Mouse (Mus musculus): Measurements from ENCODE around the gene Zfp488.

The Zfp488 gene

DNA sequence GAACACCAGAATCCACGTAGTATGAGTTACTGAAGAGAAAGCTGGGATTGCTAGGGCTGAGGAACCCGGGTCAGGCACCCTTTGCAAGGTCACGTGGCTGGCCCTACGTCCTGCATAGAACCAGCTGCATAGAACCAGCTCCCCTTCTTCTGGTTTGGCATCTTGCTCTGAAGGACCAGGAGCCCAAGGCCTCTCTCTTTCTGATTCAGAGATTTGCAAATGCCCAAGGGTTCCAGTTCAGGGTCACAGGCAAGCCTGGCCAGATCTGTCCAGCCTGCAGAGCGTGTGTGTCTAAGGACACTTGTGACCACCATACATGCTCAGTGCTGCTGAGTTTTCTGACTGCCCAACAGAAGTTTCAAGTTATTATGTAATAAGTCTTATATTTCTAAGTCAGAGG is 36.3 kb downstream of the Zfp488 start:
- no peak for DNase-seq

DNA sequence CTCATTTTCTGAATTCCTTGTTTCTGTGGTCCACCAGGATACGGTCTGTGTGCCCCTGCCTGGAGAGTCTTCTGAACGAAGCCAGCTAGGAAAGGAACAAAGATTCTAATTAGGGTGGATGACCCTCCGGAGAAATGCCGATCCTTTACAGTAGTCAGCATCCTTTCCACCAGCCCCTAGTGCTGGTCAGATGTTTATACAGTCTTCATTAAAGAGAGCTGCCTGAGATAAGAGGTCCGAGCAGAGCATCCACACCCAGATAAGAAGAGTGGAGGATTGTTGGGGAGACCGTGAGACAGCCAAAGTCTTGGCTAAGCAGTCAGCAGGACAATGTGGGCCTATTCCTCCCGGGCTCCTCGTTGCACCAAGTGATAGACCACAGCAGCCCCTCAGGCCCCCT is 37.8 kb downstream of the Zfp488 start, which contains the start of gene Gdf2:
Gene Gdf2 (plus strand): TSS at position 301 of the 400 bp plus-strand sequence.
- no peak for DNase-seq

DNA sequence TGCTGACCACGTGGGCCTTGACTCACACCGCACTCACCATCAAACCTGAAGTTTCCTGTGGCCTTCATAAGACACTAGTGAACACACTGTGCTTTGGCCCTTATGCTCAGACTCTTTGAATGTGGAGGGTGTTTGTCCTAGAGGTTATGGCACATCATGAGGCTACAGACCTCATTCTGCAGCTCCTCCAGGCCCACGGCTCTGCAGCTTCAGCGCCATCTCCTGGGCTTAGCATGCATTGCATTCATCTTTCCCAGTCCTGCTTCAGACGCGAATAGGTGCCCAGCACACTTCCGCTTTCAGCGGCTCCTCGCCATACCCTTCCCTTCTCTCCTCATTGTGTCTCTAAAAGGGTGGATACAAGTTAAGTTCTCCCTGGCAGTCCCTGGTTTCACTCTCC is 39.4 kb downstream of the Zfp488 start:
- peak; percentile 63 for DNase-seq

DNA sequence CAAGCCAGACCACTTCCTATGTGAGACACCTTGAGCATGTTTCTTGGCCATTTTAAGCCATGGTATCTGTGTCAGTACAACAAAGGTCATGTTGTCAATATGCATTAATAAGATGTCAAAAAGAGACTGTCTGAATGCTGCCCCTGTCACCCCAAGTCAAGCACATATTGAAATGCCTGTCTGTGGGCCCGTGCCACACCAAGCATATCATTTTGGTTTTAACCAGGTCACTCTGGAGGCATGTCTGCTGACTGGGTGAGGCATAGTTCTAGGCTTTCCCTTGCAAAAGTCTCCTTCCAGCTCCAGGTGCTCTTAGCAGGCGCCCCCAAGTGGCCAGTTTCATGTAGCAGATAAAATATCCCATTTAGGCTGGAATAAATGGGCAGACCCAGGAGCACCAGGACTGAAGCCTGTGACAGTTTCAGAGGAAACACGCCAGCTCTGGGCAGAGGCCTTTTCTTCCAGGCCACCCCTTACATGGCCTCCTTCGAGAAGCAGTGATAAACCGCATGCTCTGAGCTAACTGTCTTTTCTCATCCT is 44.7 kb downstream of the Zfp488 start:
- DNase-seq: peak; percentile 47

DNA sequence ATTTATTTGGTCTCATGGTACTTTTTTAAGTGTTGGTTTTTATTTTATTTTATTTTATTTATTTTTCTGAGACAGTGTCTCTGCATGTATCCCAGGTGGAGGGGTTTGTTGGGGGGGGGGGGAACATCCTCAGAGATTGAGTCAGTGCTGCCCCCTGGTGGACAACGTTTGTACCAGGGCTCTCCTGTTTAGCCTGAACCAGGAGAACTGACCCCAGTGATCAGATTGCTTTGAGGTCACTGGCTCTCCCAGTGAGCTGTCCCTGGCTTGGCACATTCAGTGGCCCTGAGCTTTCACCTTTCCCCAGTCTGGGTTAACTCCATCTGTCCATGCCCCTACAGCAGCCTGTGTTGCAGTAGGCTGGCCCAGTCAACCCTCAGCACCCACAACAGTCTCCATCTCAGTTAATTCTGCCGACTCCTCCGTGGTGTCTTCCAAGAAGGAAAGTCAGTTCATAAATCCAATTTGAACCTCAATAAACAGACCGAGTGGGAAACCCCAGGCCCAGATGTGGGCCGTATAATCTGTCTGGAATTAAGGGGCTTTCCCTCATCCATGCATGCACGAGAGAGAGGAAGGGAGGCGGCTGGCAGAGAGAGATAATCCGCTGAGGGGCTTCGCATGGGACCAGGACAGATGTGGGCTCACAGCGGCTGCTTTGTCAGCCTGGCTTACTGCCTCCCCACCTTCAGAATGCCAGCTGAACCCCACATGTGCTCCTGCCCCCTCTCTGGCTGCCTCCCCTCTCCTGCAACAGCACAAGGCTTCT is 45.4 kb downstream of the Zfp488 start:
- DNase-seq: no peak

DNA sequence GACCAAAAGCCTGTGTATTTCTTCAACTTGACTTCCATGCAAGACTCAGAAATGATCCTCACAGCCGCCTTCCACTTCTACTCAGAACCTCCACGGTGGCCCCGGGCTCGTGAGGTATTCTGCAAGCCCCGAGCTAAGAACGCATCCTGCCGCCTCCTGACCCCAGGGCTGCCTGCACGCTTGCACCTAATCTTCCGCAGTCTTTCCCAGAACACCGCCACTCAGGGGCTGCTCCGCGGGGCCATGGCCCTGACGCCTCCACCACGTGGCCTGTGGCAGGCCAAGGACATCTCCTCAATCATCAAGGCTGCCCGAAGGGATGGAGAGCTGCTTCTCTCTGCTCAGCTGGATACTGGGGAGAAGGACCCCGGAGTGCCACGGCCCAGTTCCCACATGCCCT is 46.7 kb downstream of the Zfp488 start:
- DNase-seq: no peak

DNA sequence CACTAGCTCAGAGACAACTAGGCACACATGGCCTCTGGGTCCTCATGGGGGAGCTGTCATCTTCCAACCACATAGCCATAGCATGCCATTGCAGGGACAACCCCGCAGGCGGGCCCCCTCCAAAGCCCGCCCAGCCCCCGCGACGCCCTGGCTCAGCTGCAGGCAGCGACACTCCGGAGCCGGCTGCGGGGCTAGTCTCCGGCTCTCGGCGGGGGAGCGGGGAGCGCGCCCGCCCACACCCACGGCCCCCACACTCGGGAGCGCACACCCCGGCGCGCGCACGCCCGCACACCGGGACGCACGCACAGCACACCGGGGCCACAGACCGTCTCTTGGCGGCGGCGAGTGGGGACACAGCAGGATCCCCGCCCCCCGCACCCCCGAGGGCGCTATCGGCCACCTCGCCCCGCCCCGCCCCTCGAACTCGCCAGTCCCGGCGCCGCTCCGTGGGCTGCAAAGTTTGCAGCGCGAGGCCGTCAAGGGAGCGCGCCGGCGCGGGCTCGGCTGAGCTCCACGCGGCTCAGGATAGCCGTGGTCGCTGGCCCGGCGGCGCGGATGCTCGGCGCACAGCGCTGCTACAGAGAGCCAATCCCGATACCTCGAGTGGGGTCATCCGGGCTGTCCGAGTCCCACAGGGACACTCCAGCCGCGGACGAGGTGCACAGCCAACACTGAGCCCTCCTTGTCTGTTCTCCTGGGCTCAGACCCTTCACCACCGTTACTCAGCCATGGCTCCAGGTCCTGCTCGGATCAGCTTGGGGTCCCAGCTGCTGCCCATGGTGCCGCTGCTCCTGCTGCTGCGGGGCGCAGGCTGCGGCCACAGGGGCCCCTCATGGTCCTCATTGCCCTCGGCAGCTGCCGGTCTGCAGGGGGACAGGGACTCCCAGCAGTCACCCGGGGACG is 55.1 kb downstream of the Zfp488 start, which contains the start of gene Gdf10:
Gene Gdf10 (plus strand): TSS at position 420 of the 903 bp plus-strand sequence.
- DNase-seq: peak; percentile 55

DNA sequence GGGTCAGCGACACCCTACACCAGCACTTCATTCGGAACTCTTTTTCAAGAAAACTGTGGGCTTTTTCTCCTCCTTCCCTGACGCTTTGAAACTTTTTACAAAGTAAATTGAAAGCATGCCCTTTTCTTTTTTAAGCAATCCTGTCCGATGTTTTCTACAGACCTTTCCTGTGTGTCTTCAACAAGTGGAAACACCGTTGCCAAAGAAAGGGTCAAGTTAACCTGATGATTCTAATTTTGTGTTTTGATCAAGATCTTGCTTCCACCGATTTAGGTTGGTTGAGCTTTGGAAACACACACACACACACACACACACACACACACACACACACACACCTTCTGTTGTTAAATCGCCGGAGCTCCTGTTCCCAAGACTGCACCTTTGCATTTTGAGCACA is 55.8 kb downstream of the Zfp488 start:
- DNase-seq: no peak

DNA sequence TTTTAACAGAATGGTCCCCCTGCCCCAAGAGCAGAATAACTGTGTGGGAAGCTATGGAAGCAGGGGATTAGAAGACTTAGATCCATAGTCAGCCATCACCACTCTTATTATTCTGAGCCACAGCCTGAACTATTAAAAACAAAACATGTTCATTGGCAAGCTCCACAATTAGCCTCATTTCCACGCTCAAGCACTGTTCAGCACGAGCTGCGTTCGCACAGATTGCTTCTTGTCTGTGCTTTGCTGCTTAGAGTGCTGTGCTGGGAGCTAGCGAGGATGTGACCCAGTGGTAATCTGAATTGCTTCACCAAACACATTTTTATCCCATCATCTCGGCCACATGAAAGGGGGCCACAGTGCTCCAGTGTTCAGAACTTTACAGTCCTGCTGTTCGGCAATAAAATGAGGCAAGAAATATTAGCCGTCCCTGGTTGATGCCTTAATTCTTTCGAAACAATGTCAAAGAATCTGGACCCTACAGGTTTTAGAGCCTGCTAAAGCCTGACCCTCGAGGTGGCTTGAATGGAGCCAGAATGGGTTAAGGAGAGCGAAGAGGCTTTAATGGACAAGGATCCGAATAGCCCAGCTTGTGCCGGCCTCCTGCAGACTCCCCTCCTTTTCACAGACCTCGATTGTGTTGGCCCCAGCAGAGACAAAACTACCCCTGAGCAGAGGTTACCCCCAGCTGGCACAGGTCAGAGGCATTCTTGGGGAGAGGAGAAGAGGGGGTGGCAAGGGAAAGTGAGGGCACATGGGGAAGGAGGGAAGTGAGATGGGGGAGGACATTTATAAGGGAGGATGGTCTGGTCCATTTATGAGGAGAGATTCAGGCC is 57.6 kb downstream of the Zfp488 start:
- DNase-seq: no peak

Data from right cerebral cortex, postnatal 25 days (tissue).